Mouse (Mus musculus): ENCODE results near the gene Cenpa. TPM values are rescaled to one million over a fixed set of nuclear protein-coding genes. Genes with fewer than 3 reads are reported as not detected.

Gene Cenpa
- polyA plus RNA-seq, 1 experiment, result 185 TPM

GRCm38 (mm10) chr5:30679593-30679992 is 13.0 kb downstream of the Cenpa start:
- Histone ChIP-seq H3K79me2 (ENCODE audit: control insufficient read depth, insufficient read depth) (no peaks in the 10 kb centered on the region), H3ac (ENCODE audit: control insufficient read depth, insufficient read length, low read depth) (no peak overlapping the region)
- TF ChIP-seq CEBPB (IDR thresholded peaks at IDR 0.05; ENCODE audit: low read depth) (no peak), FOSL1 (IDR thresholded peaks at IDR 0.05; ENCODE audit: insufficient read depth, low read length, poor library complexity, severe bottlenecking) (no peak), MYOD1 (IDR thresholded peaks at IDR 0.05; ENCODE audit: control insufficient read depth, insufficient read length, low read depth) (no peak), MYOG (IDR thresholded peaks at IDR 0.05; ENCODE audit: control insufficient read depth, extremely low read depth, insufficient read length) (no peak), CTCF (IDR thresholded peaks at IDR 0.05; ENCODE audit: control insufficient read depth, insufficient read depth, insufficient read length) (no peak)

GRCm38 (mm10) chr5:30681970-30682369 is 15.4 kb downstream of the Cenpa start:
- no peak overlapping the region for H3ac ChIP-seq (ENCODE audit: control insufficient read depth, insufficient read length, low read depth)
- H3K79me2 ChIP-seq (ENCODE audit: control insufficient read depth, insufficient read depth), result no peaks in the 10 kb centered on the region
- no peak for TF ChIP-seq MYOD1 (IDR thresholded peaks at IDR 0.05; ENCODE audit: control insufficient read depth, insufficient read length, low read depth)
- no peak for TF ChIP-seq CEBPB (IDR thresholded peaks at IDR 0.05; ENCODE audit: low read depth)
- TF ChIP-seq CTCF (IDR thresholded peaks at IDR 0.05; ENCODE audit: control insufficient read depth, insufficient read depth, insufficient read length), result no peak
- TF ChIP-seq FOSL1 (IDR thresholded peaks at IDR 0.05; ENCODE audit: insufficient read depth, low read length, poor library complexity, severe bottlenecking), result no peak
- TF ChIP-seq USF1 (IDR thresholded peaks at IDR 0.05; ENCODE audit: low read depth), result no peak
- TF ChIP-seq MAX (IDR thresholded peaks at IDR 0.05), result no peak
- no peak for TF ChIP-seq MYOG (IDR thresholded peaks at IDR 0.05; ENCODE audit: control insufficient read depth, extremely low read depth, insufficient read length)
- H3K27me3 ChIP-seq (ENCODE audit: control insufficient read depth, insufficient read depth, insufficient read length), result no peaks in the 10 kb centered on the region
- no peaks in the 10 kb centered on the region for H3K79me3 ChIP-seq (ENCODE audit: low read depth)
- H3K4me3 ChIP-seq (ENCODE audit: insufficient read depth, poor library complexity, severe bottlenecking), result no peak overlapping the region
- H3K36me3 ChIP-seq (ENCODE audit: control insufficient read depth, insufficient read depth), result peaks cover 4% of the 10 kb centered on the region

More at GRCm38 (mm10) chr5:30679593-30679992, 13.0 kb downstream of the Cenpa start:
- Histone ChIP-seq H3K4me3 (ENCODE audit: insufficient read depth, poor library complexity, severe bottlenecking) (no peak overlapping the region), H3K36me3 (ENCODE audit: control insufficient read depth, insufficient read depth) (peaks cover 27% of the 10 kb centered on the region), H3K79me3 (ENCODE audit: low read depth) (no peaks in the 10 kb centered on the region), H3K27me3 (ENCODE audit: control insufficient read depth, insufficient read depth, insufficient read length) (no peaks in the 10 kb centered on the region)

GRCm38 (mm10) chr5:30682967-30683600 is 16.5 kb downstream of the Cenpa start:
- H3K79me2 ChIP-seq (ENCODE audit: control insufficient read depth, insufficient read depth), result no peaks in the 10 kb centered on the region
- no peaks in the 10 kb centered on the region for H3K36me3 ChIP-seq (ENCODE audit: control insufficient read depth, insufficient read depth)
- no peaks in the 10 kb centered on the region for H3K27me3 ChIP-seq (ENCODE audit: control insufficient read depth, insufficient read depth, insufficient read length)
- no peak overlapping the region for H3ac ChIP-seq (ENCODE audit: control insufficient read depth, insufficient read length, low read depth)
- no peak overlapping the region for H3K4me3 ChIP-seq (ENCODE audit: insufficient read depth, poor library complexity, severe bottlenecking)
- TF ChIP-seq CTCF (IDR thresholded peaks at IDR 0.05; ENCODE audit: control insufficient read depth, insufficient read depth, insufficient read length) (no peak), MYOG (IDR thresholded peaks at IDR 0.05; ENCODE audit: control insufficient read depth, extremely low read depth, insufficient read length) (no peak), MAX (IDR thresholded peaks at IDR 0.05) (no peak), CEBPB (IDR thresholded peaks at IDR 0.05; ENCODE audit: low read depth) (no peak), FOSL1 (IDR thresholded peaks at IDR 0.05; ENCODE audit: insufficient read depth, low read length, poor library complexity, severe bottlenecking) (no peak), MYOD1 (IDR thresholded peaks at IDR 0.05; ENCODE audit: control insufficient read depth, insufficient read length, low read depth) (no peak), USF1 (IDR thresholded peaks at IDR 0.05; ENCODE audit: low read depth) (no peak)
- no peaks in the 10 kb centered on the region for H3K79me3 ChIP-seq (ENCODE audit: low read depth)

GRCm38 (mm10) chr5:30683993-30684392 is 17.4 kb downstream of the Cenpa start:
- Histone ChIP-seq H3K79me2 (ENCODE audit: control insufficient read depth, insufficient read depth) (no peaks in the 10 kb centered on the region), H3ac (ENCODE audit: control insufficient read depth, insufficient read length, low read depth) (no peak overlapping the region), H3K27me3 (ENCODE audit: control insufficient read depth, insufficient read depth, insufficient read length) (peaks cover 4% of the 10 kb centered on the region), H3K36me3 (ENCODE audit: control insufficient read depth, insufficient read depth) (no peaks in the 10 kb centered on the region), H3K79me3 (ENCODE audit: low read depth) (no peaks in the 10 kb centered on the region), H3K4me3 (ENCODE audit: insufficient read depth, poor library complexity, severe bottlenecking) (no peak overlapping the region)
- TF ChIP-seq USF1 (IDR thresholded peaks at IDR 0.05; ENCODE audit: low read depth), result no peak
- TF ChIP-seq MAX (IDR thresholded peaks at IDR 0.05), result no peak
- no peak for TF ChIP-seq MYOD1 (IDR thresholded peaks at IDR 0.05; ENCODE audit: control insufficient read depth, insufficient read length, low read depth)
- TF ChIP-seq CTCF (IDR thresholded peaks at IDR 0.05; ENCODE audit: control insufficient read depth, insufficient read depth, insufficient read length), result no peak
- no peak for TF ChIP-seq CEBPB (IDR thresholded peaks at IDR 0.05; ENCODE audit: low read depth)
- TF ChIP-seq MYOG (IDR thresholded peaks at IDR 0.05; ENCODE audit: control insufficient read depth, extremely low read depth, insufficient read length), result no peak
- no peak for TF ChIP-seq FOSL1 (IDR thresholded peaks at IDR 0.05; ENCODE audit: insufficient read depth, low read length, poor library complexity, severe bottlenecking)

- Histone ChIP-seq H3K4me3 (ENCODE audit: insufficient read depth, poor library complexity, severe bottlenecking) (no peak overlapping the region), H3K79me3 (ENCODE audit: low read depth) (no peaks in the 10 kb centered on the region), H3ac (ENCODE audit: control insufficient read depth, insufficient read length, low read depth) (no peak overlapping the region), H3K79me2 (ENCODE audit: control insufficient read depth, insufficient read depth) (no peaks in the 10 kb centered on the region), H3K36me3 (ENCODE audit: control insufficient read depth, insufficient read depth) (no peaks in the 10 kb centered on the region), H3K27me3 (ENCODE audit: control insufficient read depth, insufficient read depth, insufficient read length) (peaks cover 15% of the 10 kb centered on the region)
- TF ChIP-seq MAX (IDR thresholded peaks at IDR 0.05) (no peak), MYOD1 (IDR thresholded peaks at IDR 0.05; ENCODE audit: control insufficient read depth, insufficient read length, low read depth) (no peak), FOSL1 (IDR thresholded peaks at IDR 0.05; ENCODE audit: insufficient read depth, low read length, poor library complexity, severe bottlenecking) (no peak), CEBPB (IDR thresholded peaks at IDR 0.05; ENCODE audit: low read depth) (no peak), USF1 (IDR thresholded peaks at IDR 0.05; ENCODE audit: low read depth) (no peak), MYOG (IDR thresholded peaks at IDR 0.05; ENCODE audit: control insufficient read depth, extremely low read depth, insufficient read length) (no peak), CTCF (IDR thresholded peaks at IDR 0.05; ENCODE audit: control insufficient read depth, insufficient read depth, insufficient read length) (no peak)
Measured at GRCm38 (mm10) chr5:30686781-30687180, 20.2 kb downstream of the Cenpa start.
